Mouse (Mus musculus): ENCODE results near the gene Ppp1r12a.

DNA sequence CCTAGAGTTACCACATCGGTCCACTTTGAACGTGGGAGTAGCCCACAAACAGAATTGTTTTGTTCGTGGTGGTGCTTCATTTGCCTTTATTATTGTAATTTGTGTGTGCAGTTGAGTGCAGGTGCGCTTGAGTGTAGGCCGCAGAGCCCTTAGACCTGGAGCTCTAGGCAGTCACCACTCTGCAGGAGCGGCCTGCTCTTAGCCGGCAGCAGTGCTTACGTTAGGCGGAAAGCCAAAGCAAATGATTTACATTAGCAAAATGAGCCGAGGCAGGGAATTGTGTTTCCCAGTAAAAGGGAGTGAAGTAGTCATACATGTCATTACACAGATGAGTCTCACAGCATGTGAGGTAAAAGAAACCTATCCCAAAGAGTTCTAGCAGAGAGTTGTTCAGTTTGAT, 77.1 kb downstream of the Ppp1r12a start:
- TF ChIP-seq CTCF (IDR thresholded peaks at IDR 0.05; ENCODE audit: control insufficient read depth, insufficient read depth, insufficient read length) = no peak
- TF ChIP-seq MYOD1 (IDR thresholded peaks at IDR 0.05; ENCODE audit: control insufficient read depth, insufficient read length, low read depth) = no peak
- TF ChIP-seq MYOG (IDR thresholded peaks at IDR 0.05; ENCODE audit: control insufficient read depth, extremely low read depth, insufficient read length) = no peak
- TF ChIP-seq FOSL1 (IDR thresholded peaks at IDR 0.05; ENCODE audit: insufficient read depth, low read length, poor library complexity, severe bottlenecking) = no peak
